Comparison of ENCODE assay signal across 8 mouse cellular contexts in the genomic region with DNA sequence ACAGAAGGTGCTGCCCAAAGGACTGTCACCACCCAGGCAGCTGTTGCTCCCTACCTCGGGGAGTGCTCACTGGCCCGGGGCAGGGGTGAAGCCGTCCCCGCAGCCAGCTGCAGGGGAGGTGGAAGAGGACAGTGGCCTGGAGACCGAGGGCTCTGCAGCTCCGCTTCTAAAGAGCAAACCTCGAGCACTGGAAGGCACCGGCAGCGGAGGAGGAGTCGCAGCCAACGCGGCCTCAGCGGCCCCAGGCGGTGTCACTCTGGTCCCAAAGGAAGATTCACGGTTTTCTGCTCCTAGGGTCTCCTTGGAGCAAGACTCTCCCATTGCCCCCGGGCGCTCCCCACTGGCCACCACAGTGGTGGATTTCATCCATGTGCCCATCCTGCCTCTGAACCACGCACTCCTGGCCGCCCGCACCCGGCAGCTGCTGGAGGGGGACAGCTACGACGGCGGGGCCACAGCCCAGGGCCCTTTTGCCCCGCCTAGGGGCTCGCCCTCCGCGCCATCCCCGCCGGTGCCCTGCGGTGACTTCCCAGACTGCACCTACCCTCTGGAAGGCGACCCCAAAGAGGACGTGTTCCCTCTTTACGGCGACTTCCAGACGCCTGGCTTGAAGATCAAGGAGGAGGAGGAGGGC. TPM values are rescaled to one million over a fixed set of nuclear protein-coding genes. Genes with fewer than 3 reads are reported as not detected.
DNase-seq lines count a peak whose midpoint lies in the region; ATAC-seq lines count a peak whose summit lies in the region.

No protein-coding gene starts in this region.

- H3K27ac ChIP-seq in embryonic facial prominence, embryonic 12.5 days = no peak overlapping the region

- H3K4me2 ChIP-seq in embryonic facial prominence, embryonic 12.5 days (replicated peaks) = peak overlapping the region; percentile 95

- peak overlapping the region; percentile 53; the same call in 1 of the 2 replicates for H3K9ac ChIP-seq in embryonic facial prominence, embryonic 12.5 days

- peak; percentile 21 for DNase-seq in urinary bladder, adult 2 months (ENCODE audit: low spot score)
- DNase-seq in urinary bladder, postnatal 10 days (ENCODE audit: low spot score) = no peak
- DNase-seq in heart, postnatal 14 days = peak; percentile 2 to 6
- peak; percentile 29 to 32 for DNase-seq in layer of hippocampus, postnatal 36 days
- DNase-seq in lung, postnatal 14 days = peak; percentile 7
- peak; percentile 25 for DNase-seq in right cerebral cortex, postnatal 14 days

- intact Hi-C loops in heart, postnatal 14 days (cut with DNase I) = no loop called here

- H3K9me3 ChIP-seq in embryonic facial prominence, embryonic 12.5 days = no peaks in the 10 kb centered on the region

- peak overlapping the region; percentile 58 for H3K4me3 ChIP-seq in embryonic facial prominence, embryonic 12.5 days

- no peaks in the 10 kb centered on the region for H3K36me3 ChIP-seq in embryonic facial prominence, embryonic 12.5 days

- peaks cover 43% of the 10 kb centered on the region for H3K27me3 ChIP-seq in embryonic facial prominence, embryonic 12.5 days

- ATAC-seq in embryonic facial prominence, embryonic 12.5 days (ENCODE audit: insufficient number of reproducible peaks, insufficient read depth, low FRiP score, low TSS enrichment) = peak; percentile 58
- ATAC-seq in monocyte, adult 5-6 weeks (replicated peaks; ENCODE audit: insufficient number of reproducible peaks, low FRiP score, low TSS enrichment, poor library complexity, severe bottlenecking) = no peak

- peaks cover 18% of the 10 kb centered on the region for H3K4me1 ChIP-seq in embryonic facial prominence, embryonic 12.5 days

- 0% methylated on average over 35 of the region's 36 CpGs for WGBS in embryonic facial prominence, embryonic 12.5 days

RNA-seq across cellular contexts. Expression of gene Pgr, which starts 1.5 kb away (rescaled TPM):
- polyA plus RNA-seq in urinary bladder, adult 2 months (2012; rRNA removed) = 0.23 and 0.34 TPM in 2 replicates
- polyA plus RNA-seq in embryonic facial prominence, embryonic 12.5 days (2016; fragmentation: Nextera tagmentation; extraction: Ambion mirVana) = 0.19 and 0.33 TPM in 2 replicates
- total RNA-seq in heart, postnatal 14 days (2021) = not detected
- total RNA-seq in layer of hippocampus, postnatal 36 days (2021) = 10 to 100 TPM; 10.4 to 10.7 TPM
- total RNA-seq in monocyte, adult 5-6 weeks (2017) = 0.19 TPM in 1 of 3 replicates, not detected in the others
